Mouse (Mus musculus) A20 (cell line): ENCODE data around the gene Gm10639.
"Not testable (repeated sequence)": the region's sequence is repeated elsewhere in the genome, so short reads cannot be mapped to it uniquely, and the experiment has no call there.

ENCODE experiments used
- DNase-seq: peaks from one replicate; pipeline ENCODE4 v3.0.0-alpha.2; 2011; ENCODE audit warnings: low read depth, low spot score

Gene Gm10639

GRCm38 (mm10) chr9:78347004-78347403 is 57.3 kb downstream of the Gm10639 start:
- no peak for DNase-seq

GRCm38 (mm10) chr9:78348206-78349004 is 58.7 kb downstream of the Gm10639 start:
- not testable (repeated sequence) for DNase-seq

GRCm38 (mm10) chr9:78349141-78349540 is 59.4 kb downstream of the Gm10639 start:
- not testable (repeated sequence) for DNase-seq

DNA sequence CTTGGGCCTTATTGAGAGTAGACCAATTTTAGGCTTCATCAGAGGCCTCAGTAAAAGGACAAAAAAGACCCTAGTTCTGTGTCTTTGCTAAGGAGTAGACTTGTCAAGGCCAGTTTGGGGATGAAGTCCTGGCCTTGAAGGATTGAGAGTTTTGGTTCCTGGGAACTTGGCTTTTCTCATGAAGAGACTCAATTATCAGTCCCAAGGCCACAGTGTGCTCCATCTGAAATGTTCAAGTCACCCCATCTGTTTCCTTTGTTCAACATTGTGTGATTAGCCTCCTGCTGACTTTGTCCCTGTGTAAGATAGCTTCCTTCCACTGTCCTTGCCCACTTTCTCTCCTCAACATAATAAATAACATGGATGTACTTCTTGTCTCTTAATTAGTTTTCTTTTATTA is 60.3 kb downstream of the Gm10639 start:
- DNase-seq: not testable (repeated sequence)

DNA sequence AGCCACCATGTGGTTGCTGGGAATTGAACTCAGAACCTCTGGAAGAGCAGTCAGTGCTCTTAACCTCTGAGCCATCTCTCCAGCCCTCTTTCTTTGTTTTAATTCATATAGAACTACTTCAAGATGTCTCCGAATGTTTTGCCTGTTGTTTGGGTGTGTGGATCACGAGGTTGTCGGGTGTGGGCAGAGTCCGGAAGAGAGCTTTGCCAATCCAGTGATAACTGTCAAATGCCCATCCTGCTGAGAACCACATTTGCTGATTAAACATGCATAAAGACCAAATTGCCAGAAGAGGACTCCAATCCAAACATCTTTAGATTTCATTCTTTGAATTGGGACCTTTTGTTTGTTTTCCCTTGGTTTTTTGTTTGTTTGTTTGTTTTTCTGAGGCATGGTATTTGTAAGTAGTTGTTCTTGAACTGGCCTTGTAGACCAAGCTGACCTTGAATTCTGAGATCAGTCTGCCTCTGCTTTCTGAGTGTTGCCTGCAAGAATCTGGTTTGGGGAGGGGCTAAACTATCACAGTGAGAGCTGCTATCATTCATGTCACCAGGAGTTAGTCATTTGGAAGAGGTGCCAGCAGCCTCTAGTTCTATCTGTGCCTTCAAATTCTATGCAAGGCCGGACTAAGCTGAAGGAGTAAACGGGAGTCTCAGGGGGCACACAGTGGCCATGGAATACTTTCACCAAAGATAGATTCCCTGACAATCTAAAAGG is 61.9 kb downstream of the Gm10639 start:
- DNase-seq: no peak
